8 mouse cellular contexts compared by ENCODE assay signal in the genomic region with DNA sequence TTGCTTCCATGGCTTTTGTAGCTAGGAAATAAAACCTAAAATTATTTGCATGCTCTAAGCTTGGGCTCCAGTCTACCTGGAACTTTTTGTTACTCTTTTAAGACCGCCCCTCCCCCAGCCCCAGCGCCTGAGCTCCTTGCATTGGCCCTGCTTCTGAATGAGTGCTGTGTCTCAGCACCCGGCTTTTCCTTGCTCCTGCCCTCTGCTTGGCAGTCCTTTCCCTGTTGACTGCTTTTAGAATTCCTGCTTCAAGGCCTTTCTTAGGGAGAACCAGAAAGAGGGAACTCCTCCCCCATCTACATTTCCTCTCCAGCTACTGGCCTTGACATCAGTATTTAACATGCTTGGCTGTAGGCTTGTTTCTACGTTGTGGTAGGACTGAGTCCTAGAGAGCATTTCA. TPM values are rescaled to one million over a fixed set of nuclear protein-coding genes. Genes with fewer than 3 reads are reported as not detected.
DNase-seq lines count a peak whose midpoint lies in the region; ATAC-seq and TF ChIP-seq lines count a peak whose summit lies in the region.

No protein-coding gene starts in this region.

- peak; percentile 21 to 28 for DNase-seq in left cerebral cortex, adult 2 months (ENCODE audit: extremely low spot score in 1 of 2, low spot score in 2 of 2)
- DNase-seq in left cerebral cortex, adult 11 months (ENCODE audit: low spot score), result no peak
- peak; percentile 29 for DNase-seq in adrenal gland, postnatal 25 days
- DNase-seq in liver, embryonic 14.5 days (ENCODE audit: low read depth in 3 of 3, low spot score in 3 of 3), result no peak
- DNase-seq in thymus, postnatal 36 days, result no peak
- no peak for DNase-seq in yolk sac, embryonic 10.5 days (ENCODE audit: low spot score)
- DNase-seq in thymus, postnatal 25 days, result no peak

- no peaks in the 10 kb centered on the region for H3K27me3 ChIP-seq in hindbrain, embryonic 13.5 days
- H3K27me3 ChIP-seq in liver, embryonic 14.5 days (ENCODE audit: control insufficient read depth, insufficient read depth, low read length), result no peaks in the 10 kb centered on the region

- H3K4me2 ChIP-seq in hindbrain, embryonic 13.5 days, result peak overlapping the region; percentile 22
- H3K4me2 ChIP-seq in liver, embryonic 14.5 days (ENCODE audit: low read depth), result peak overlapping the region; percentile 26

- H3K4me1 ChIP-seq in hindbrain, embryonic 13.5 days (replicated peaks), result peaks cover 44% of the 10 kb centered on the region
- H3K4me1 ChIP-seq in liver, embryonic 14.5 days (replicated peaks; ENCODE audit: control insufficient read depth in 2 of 2, insufficient read depth in 2 of 2, low read length in 1 of 2), result peaks cover 5 to 14% of the 10 kb centered on the region in 2 experiments

- intact Hi-C loops in left cerebral cortex, adult 2 months (cut with DNase I), result no loop called here

- peak overlapping the region; percentile 42 for H3K27ac ChIP-seq in left cerebral cortex, adult 2 months
- H3K27ac ChIP-seq in hindbrain, embryonic 13.5 days, result peak overlapping the region; percentile 8
- H3K27ac ChIP-seq in liver, embryonic 14.5 days, result no peak overlapping the region

- no peak for ATAC-seq in hindbrain, embryonic 13.5 days (ENCODE audit: low FRiP score)
- ATAC-seq in liver, embryonic 14.5 days (ENCODE audit: insufficient read depth), result no peak

- no peak overlapping the region; the same call in 1 of the 2 replicates for H3K4me3 ChIP-seq in left cerebral cortex, adult 2 months
- no peak overlapping the region for H3K4me3 ChIP-seq in hindbrain, embryonic 13.5 days
- no peak overlapping the region for H3K4me3 ChIP-seq in liver, embryonic 14.5 days (ENCODE audit: insufficient read depth in 1 of 2, low read depth in 2 of 2, low read length in 2 of 2)

- no peaks in the 10 kb centered on the region for H3K9me3 ChIP-seq in hindbrain, embryonic 13.5 days
- H3K9me3 ChIP-seq in liver, embryonic 14.5 days (ENCODE audit: control insufficient read depth, low read length), result no peaks in the 10 kb centered on the region

- TF ChIP-seq EP300 in liver, embryonic 14.5 days (IDR thresholded peaks at IDR 0.05; ENCODE audit: low read depth), result no peak

- H3K36me3 ChIP-seq in hindbrain, embryonic 13.5 days, result no peaks in the 10 kb centered on the region; the same call in 1 of the 2 replicates
- no peaks in the 10 kb centered on the region for H3K36me3 ChIP-seq in liver, embryonic 14.5 days (replicated peaks; ENCODE audit: control insufficient read depth, insufficient read depth, low read depth)

- WGBS in hindbrain, embryonic 13.5 days, result 22% methylated on average over 4 of the region's 4 CpGs
- WGBS in liver, embryonic 14.5 days (ENCODE audit: insufficient replicate concordance), result 47% methylated on average over 4 of the region's 4 CpGs

- no peak for TF ChIP-seq CTCF in left cerebral cortex, adult 2 months (IDR thresholded peaks at IDR 0.05)
- TF ChIP-seq CTCF in liver, embryonic 14.5 days (IDR thresholded peaks at IDR 0.05; ENCODE audit: low read depth), result no peak

- H3K9ac ChIP-seq in hindbrain, embryonic 13.5 days, result no peak overlapping the region
- H3K9ac ChIP-seq in liver, embryonic 14.5 days (replicated peaks), result no peak overlapping the region

RNA-seq across cellular contexts. Expression of a gene that starts 4.0 kb away (rescaled TPM):
- total RNA-seq in left cerebral cortex, adult 2 months (2021), result 100 to 1,000 TPM in 1 of 2 experiments, 10 to 100 TPM in 1; 96.7 to 120 TPM
- 72.2 and 82.8 TPM in 2 replicates for total RNA-seq in adrenal gland, postnatal 25 days (2021)
- 52.9 TPM in 2 replicates for polyA plus RNA-seq in hindbrain, embryonic 13.5 days (2015; fragmentation: Nextera tagmentation; extraction: Ambion mirVana)
- polyA plus RNA-seq in liver, embryonic 14.5 days (2012; rRNA removed), result 13.2 and 17.0 TPM in 2 replicates
- 10.3 and 13.1 TPM in 2 replicates for polyA plus RNA-seq in liver, embryonic 14.5 days (2014; fragmentation: Nextera tagmentation; extraction: Ambion mirVana)

RNA-seq across cellular contexts. Expression of a gene that starts 51.3 kb away (rescaled TPM):
- total RNA-seq in left cerebral cortex, adult 2 months (2021), result 10 to 100 TPM; 14.9 to 20.1 TPM
- total RNA-seq in adrenal gland, postnatal 25 days (2021), result 83.9 and 87.0 TPM in 2 replicates
- polyA plus RNA-seq in hindbrain, embryonic 13.5 days (2015; fragmentation: Nextera tagmentation; extraction: Ambion mirVana), result 15.0 and 15.8 TPM in 2 replicates
- polyA plus RNA-seq in liver, embryonic 14.5 days (2012; rRNA removed), result 47.1 and 48.6 TPM in 2 replicates
- 15.4 and 15.6 TPM in 2 replicates for polyA plus RNA-seq in liver, embryonic 14.5 days (2014; fragmentation: Nextera tagmentation; extraction: Ambion mirVana)

RNA-seq across cellular contexts. Expression of a gene that starts 57.0 kb away (rescaled TPM):
- 100 to 1,000 TPM; 129 to 133 TPM for total RNA-seq in left cerebral cortex, adult 2 months (2021)
- 338 and 341 TPM in 2 replicates for total RNA-seq in adrenal gland, postnatal 25 days (2021)
- polyA plus RNA-seq in hindbrain, embryonic 13.5 days (2015; fragmentation: Nextera tagmentation; extraction: Ambion mirVana), result 261 and 264 TPM in 2 replicates
- 118 and 126 TPM in 2 replicates for polyA plus RNA-seq in liver, embryonic 14.5 days (2012; rRNA removed)
- 209 and 219 TPM in 2 replicates for polyA plus RNA-seq in liver, embryonic 14.5 days (2014; fragmentation: Nextera tagmentation; extraction: Ambion mirVana)

Comparison
In these comparisons a context has a peak if more than half of its experiments do, and no peak if none do; other contexts are left out.
1. DNase-seq: peak in left cerebral cortex, adult 2 months (2 of 2) and adrenal gland, postnatal 25 days (single experiment); none in left cerebral cortex, adult 11 months (single experiment), liver, embryonic 14.5 days (0 of 3), thymus, postnatal 36 days (0 of 2), yolk sac, embryonic 10.5 days (single experiment) and thymus, postnatal 25 days (single experiment).